7 mouse cellular contexts compared by ENCODE assay signal in genomic region chr13:92531237-92531636, GRCm38 (mm10). TPM values are rescaled to one million over a fixed set of nuclear protein-coding genes. Genes with fewer than 3 reads are reported as not detected.
DNase-seq lines count a peak whose midpoint lies in the region; ATAC-seq and TF ChIP-seq lines count a peak whose summit lies in the region.

No protein-coding gene starts in this region.

- 3% methylated on average over 15 of the region's 15 CpGs for WGBS in lung, embryonic 15.5 days
- WGBS in forebrain, embryonic 10.5 days, result 6% methylated on average over 15 of the region's 15 CpGs
- 5% methylated on average over 15 of the region's 15 CpGs for WGBS in limb, embryonic 14.5 days
- WGBS in stomach, embryonic 14.5 days, result 5% methylated on average over 15 of the region's 15 CpGs

- H3K4me3 ChIP-seq in lung, embryonic 15.5 days, result peak overlapping the region; percentile 64
- peak overlapping the region; percentile 75 for H3K4me3 ChIP-seq in forebrain, embryonic 10.5 days
- peak overlapping the region; percentile 75 for H3K4me3 ChIP-seq in limb, embryonic 14.5 days (replicated peaks; ENCODE audit: low read length)
- H3K4me3 ChIP-seq in stomach, embryonic 14.5 days (ENCODE audit: low read depth, low read length), result peak overlapping the region; percentile 76

- DNase-seq in lung, postnatal 10 days, result no peak
- no peak for DNase-seq in forebrain, embryonic 10.5 days (ENCODE audit: extremely low spot score, low spot score)
- DNase-seq in limb, embryonic 14.5 days (ENCODE audit: low spot score), result no peak
- DNase-seq in thymus, postnatal 14 days, result no peak

- no peak for ATAC-seq in lung, embryonic 15.5 days (ENCODE audit: borderline replicate concordance, extremely low read depth, low FRiP score, low TSS enrichment)
- ATAC-seq in limb, embryonic 14.5 days (ENCODE audit: low FRiP score, low read depth), result no peak
- ATAC-seq in stomach, embryonic 14.5 days (ENCODE audit: insufficient number of reproducible peaks, insufficient read depth, low FRiP score, low read depth), result 0 out of 2 replicates have a peak, but pooled peaks have one; percentile 1
- ATAC-seq in frontal cortex, adult (ENCODE audit: low TSS enrichment), result no peak

- H3K27me3 ChIP-seq in lung, embryonic 15.5 days, result no peaks in the 10 kb centered on the region
- no peaks in the 10 kb centered on the region for H3K27me3 ChIP-seq in forebrain, embryonic 10.5 days (ENCODE audit: poor library complexity, severe bottlenecking)
- no peaks in the 10 kb centered on the region for H3K27me3 ChIP-seq in limb, embryonic 14.5 days (ENCODE audit: control insufficient read depth, insufficient read depth, low read length)
- no peaks in the 10 kb centered on the region for H3K27me3 ChIP-seq in stomach, embryonic 14.5 days (ENCODE audit: control insufficient read depth, insufficient read depth, low read length)

- H3K27ac ChIP-seq in lung, embryonic 15.5 days, result peak overlapping the region; percentile 95
- peak overlapping the region; percentile 92 for H3K27ac ChIP-seq in forebrain, embryonic 10.5 days
- H3K27ac ChIP-seq in limb, embryonic 14.5 days (replicated peaks; ENCODE audit: low read depth, low read length), result peak overlapping the region; percentile 87
- H3K27ac ChIP-seq in stomach, embryonic 14.5 days (ENCODE audit: low read length), result peak overlapping the region; percentile 93

- peak overlapping the region; percentile 67 for H3K9ac ChIP-seq in lung, embryonic 15.5 days
- H3K9ac ChIP-seq in limb, embryonic 14.5 days (ENCODE audit: low read depth, low read length, severe bottlenecking), result peak overlapping the region; percentile 86
- peak overlapping the region; percentile 74 for H3K9ac ChIP-seq in stomach, embryonic 14.5 days (replicated peaks; ENCODE audit: low read depth, low read length)

- H3K4me2 ChIP-seq in lung, embryonic 15.5 days, result peak overlapping the region; percentile 75
- H3K4me2 ChIP-seq in limb, embryonic 14.5 days (replicated peaks; ENCODE audit: low read depth, low read length, severe bottlenecking), result peak overlapping the region; percentile 56
- peak overlapping the region; percentile 66 for H3K4me2 ChIP-seq in stomach, embryonic 14.5 days (replicated peaks; ENCODE audit: low read depth, low read length)

- H3K9me3 ChIP-seq in lung, embryonic 15.5 days, result no peaks in the 10 kb centered on the region
- no peaks in the 10 kb centered on the region for H3K9me3 ChIP-seq in forebrain, embryonic 10.5 days
- H3K9me3 ChIP-seq in limb, embryonic 14.5 days (ENCODE audit: control insufficient read depth, low read length), result no peaks in the 10 kb centered on the region
- H3K9me3 ChIP-seq in stomach, embryonic 14.5 days (ENCODE audit: control insufficient read depth, low read depth, low read length), result no peaks in the 10 kb centered on the region

- no peak for TF ChIP-seq POLR2A in limb, embryonic 14.5 days (IDR thresholded peaks at IDR 0.05; ENCODE audit: borderline replicate concordance, extremely low read depth, insufficient read depth, insufficient read length)

- H3K36me3 ChIP-seq in lung, embryonic 15.5 days, result no peaks in the 10 kb centered on the region
- no peaks in the 10 kb centered on the region; the same call in 1 of the 2 replicates for H3K36me3 ChIP-seq in forebrain, embryonic 10.5 days (replicated peaks)
- H3K36me3 ChIP-seq in limb, embryonic 14.5 days (ENCODE audit: control insufficient read depth, insufficient read depth, low read length), result no peaks in the 10 kb centered on the region
- H3K36me3 ChIP-seq in stomach, embryonic 14.5 days (ENCODE audit: control insufficient read depth, insufficient read depth, low read length), result no peaks in the 10 kb centered on the region

- H3K4me1 ChIP-seq in lung, embryonic 15.5 days, result 0 out of 2 replicates have a peak, but pooled peaks cover 4% of the 10 kb centered on the region
- peaks cover 14% of the 10 kb centered on the region for H3K4me1 ChIP-seq in forebrain, embryonic 10.5 days
- peaks cover 7% of the 10 kb centered on the region for H3K4me1 ChIP-seq in limb, embryonic 14.5 days (ENCODE audit: control insufficient read depth, insufficient read depth, low read length)
- peaks cover 9% of the 10 kb centered on the region; the same call in 1 of the 2 replicates for H3K4me1 ChIP-seq in stomach, embryonic 14.5 days (ENCODE audit: control insufficient read depth, insufficient read depth, low read length)

RNA-seq across cellular contexts. Expression of gene Zfyve16, which starts 0.6 kb away (rescaled TPM):
- polyA plus RNA-seq in lung, embryonic 15.5 days (2015; fragmentation: Nextera tagmentation; extraction: Ambion mirVana), result 9.1 and 10.2 TPM in 2 replicates
- 10.0 and 10.3 TPM in 2 replicates for polyA plus RNA-seq in forebrain, embryonic 10.5 days (2016; fragmentation: Nextera tagmentation; extraction: Ambion mirVana)
- polyA plus RNA-seq in limb, embryonic 14.5 days (2012; rRNA removed), result 14.4 and 15.4 TPM in 2 replicates
- 14.5 and 14.8 TPM in 2 replicates for polyA plus RNA-seq in limb, embryonic 14.5 days (2014; fragmentation: Nextera tagmentation; extraction: Ambion mirVana)
- polyA plus RNA-seq in stomach, embryonic 14.5 days (2014; fragmentation: Nextera tagmentation; extraction: Ambion mirVana), result 14.6 TPM in 2 replicates

RNA-seq across cellular contexts. Expression of gene Spz1, which starts 44.7 kb away (rescaled TPM):
- polyA plus RNA-seq in lung, embryonic 15.5 days (2015; fragmentation: Nextera tagmentation; extraction: Ambion mirVana), result not detected in 2 replicates
- polyA plus RNA-seq in forebrain, embryonic 10.5 days (2016; fragmentation: Nextera tagmentation; extraction: Ambion mirVana), result not detected in 2 replicates
- polyA plus RNA-seq in limb, embryonic 14.5 days (2012; rRNA removed), result not detected in 2 replicates
- polyA plus RNA-seq in limb, embryonic 14.5 days (2014; fragmentation: Nextera tagmentation; extraction: Ambion mirVana), result not detected in 2 replicates
- polyA plus RNA-seq in stomach, embryonic 14.5 days (2014; fragmentation: Nextera tagmentation; extraction: Ambion mirVana), result not detected in 2 replicates

RNA-seq across cellular contexts. Expression of gene Fam151b, which starts 47.4 kb away (rescaled TPM):
- 0.16 TPM in 1 of 2 replicates, not detected in the other for polyA plus RNA-seq in lung, embryonic 15.5 days (2015; fragmentation: Nextera tagmentation; extraction: Ambion mirVana)
- 0.24 TPM in 1 of 2 replicates, not detected in the other for polyA plus RNA-seq in forebrain, embryonic 10.5 days (2016; fragmentation: Nextera tagmentation; extraction: Ambion mirVana)
- 4.2 and 4.6 TPM in 2 replicates for polyA plus RNA-seq in limb, embryonic 14.5 days (2012; rRNA removed)
- polyA plus RNA-seq in limb, embryonic 14.5 days (2014; fragmentation: Nextera tagmentation; extraction: Ambion mirVana), result 0.22 and 0.43 TPM in 2 replicates
- polyA plus RNA-seq in stomach, embryonic 14.5 days (2014; fragmentation: Nextera tagmentation; extraction: Ambion mirVana), result 0.42 and 0.45 TPM in 2 replicates
